9 mouse cellular contexts compared by ENCODE assay signal in genomic region chr1:183442015-183442774, GRCm38 (mm10). TPM values are rescaled to one million over a fixed set of nuclear protein-coding genes. Genes with fewer than 3 reads are reported as not detected.
DNase-seq lines count a peak whose midpoint lies in the region; ATAC-seq and TF ChIP-seq lines count a peak whose summit lies in the region.
"Had no signal": no experiment of that assay in that cellular context is flagged by ENCODE, and none has a peak within 500 bp of the region (broad histone marks: within the 10 kb centered on the region; RNA-seq: fewer than 3 reads in every experiment).

No protein-coding gene starts in this region.

- peaks cover 0 to 9% of the 10 kb centered on the region in 2 experiments; a peak in 2 of 4 replicates for H3K4me1 ChIP-seq in CH12.LX (ENCODE audit: control insufficient read depth in 1 of 2, insufficient read depth in 2 of 2)
- H3K4me1 ChIP-seq in forebrain, embryonic 11.5 days (replicated peaks; ENCODE audit: control insufficient read depth, insufficient read depth, low read length): no peaks in the 10 kb centered on the region
- peaks cover 9% of the 10 kb centered on the region; the same call in 1 of the 2 replicates for H3K4me1 ChIP-seq in heart, embryonic 15.5 days (replicated peaks)
- H3K4me1 ChIP-seq in lung, adult 2 months (ENCODE audit: control insufficient read depth, insufficient read depth, low read length): no peaks in the 10 kb centered on the region
- H3K4me1 ChIP-seq: liver, embryonic 15.5 days had no signal

- ATAC-seq in forebrain, embryonic 11.5 days (replicated peaks; ENCODE audit: low FRiP score): peak; percentile 64
- ATAC-seq in heart, embryonic 15.5 days (replicated peaks; ENCODE audit: insufficient number of reproducible peaks, insufficient read depth, low FRiP score, low read depth): no peak
- peak; percentile 64; the same call in 1 of the 2 replicates for ATAC-seq in neutrophil, adult 5-6 weeks (ENCODE audit: extremely low read depth, insufficient number of reproducible peaks, low FRiP score, poor library complexity, severe bottlenecking)

- no peaks in the 10 kb centered on the region for H3K36me3 ChIP-seq in CH12.LX (replicated peaks in 1 of 2; ENCODE audit: control insufficient read depth in 1 of 2, insufficient read depth in 1 of 2, low read length in 1 of 2)
- no peaks in the 10 kb centered on the region for H3K36me3 ChIP-seq in forebrain, embryonic 11.5 days (ENCODE audit: control insufficient read depth, insufficient read depth, low read length)
- H3K36me3 ChIP-seq in heart, embryonic 15.5 days: no peaks in the 10 kb centered on the region
- H3K36me3 ChIP-seq: liver, embryonic 15.5 days had no signal

- no peak for TF ChIP-seq EP300 in CH12.LX (IDR thresholded peaks at IDR 0.05; ENCODE audit: low read length)

- H3K9ac ChIP-seq in CH12.LX (ENCODE audit: insufficient read depth, low read depth): no peak overlapping the region
- no peak overlapping the region for H3K9ac ChIP-seq in forebrain, embryonic 11.5 days (ENCODE audit: low read length)
- no peak overlapping the region for H3K9ac ChIP-seq in heart, embryonic 15.5 days
- H3K9ac ChIP-seq: liver, embryonic 15.5 days had no signal

- in situ Hi-C loops in CH12.LX (cut with MboI; ENCODE audit: low pct_ligation_motif_present, low pct_unique_long_range_greater_than_20kb, low sequenced_read_pairs): no loop called here

- H3K79me2 ChIP-seq in CH12.LX (replicated peaks; ENCODE audit: control insufficient read depth, extremely low read depth, insufficient read depth, poor library complexity, severe bottlenecking): no peaks in the 10 kb centered on the region

- dilution Hi-C loops in CH12.LX (cut with MboI; ENCODE audit: extremely low pct_ligation_motif_present, extremely low pct_unique_long_range_greater_than_20kb, low sequenced_read_pairs): no loop called here

- no peak overlapping the region for H3K4me3 ChIP-seq in CH12.LX (replicated peaks in 1 of 3; ENCODE audit: low read depth in 2 of 3, low read length in 2 of 3, poor library complexity in 1 of 3)
- no peak overlapping the region for H3K4me3 ChIP-seq in forebrain, embryonic 11.5 days (ENCODE audit: low read depth, low read length)
- no peak overlapping the region for H3K4me3 ChIP-seq in heart, embryonic 15.5 days
- H3K4me3 ChIP-seq in lung, adult 2 months (replicated peaks; ENCODE audit: extremely low read depth, low read depth, low read length): no peak overlapping the region
- H3K4me3 ChIP-seq: liver, embryonic 15.5 days had no signal

- H3K9me3 ChIP-seq in CH12.LX (replicated peaks; ENCODE audit: low read length): peaks cover 10% of the 10 kb centered on the region
- no peaks in the 10 kb centered on the region for H3K9me3 ChIP-seq in forebrain, embryonic 11.5 days (ENCODE audit: control insufficient read depth, low read length)
- H3K9me3 ChIP-seq in heart, embryonic 15.5 days (replicated peaks): no peaks in the 10 kb centered on the region
- H3K9me3 ChIP-seq: liver, embryonic 15.5 days had no signal

- TF ChIP-seq POLR2A in CH12.LX (IDR thresholded peaks at IDR 0.05; ENCODE audit: low read depth, low read length): no peak
- TF ChIP-seq POLR2A in brain, embryonic 14.5 days (IDR thresholded peaks at IDR 0.05; ENCODE audit: borderline replicate concordance, extremely low read depth, insufficient read depth, insufficient read length, poor library complexity, severe bottlenecking): no peak
- no peak for TF ChIP-seq POLR2A in lung, adult 2 months (IDR thresholded peaks at IDR 0.05; ENCODE audit: borderline replicate concordance, extremely low read depth, low read depth, low read length)

- no peaks in the 10 kb centered on the region for H3K27me3 ChIP-seq in CH12.LX (replicated peaks)
- no peaks in the 10 kb centered on the region for H3K27me3 ChIP-seq in forebrain, embryonic 11.5 days (ENCODE audit: control insufficient read depth, insufficient read depth, low read length)
- no peaks in the 10 kb centered on the region for H3K27me3 ChIP-seq in heart, embryonic 15.5 days
- H3K27me3 ChIP-seq: liver, embryonic 15.5 days had no signal

- WGBS in forebrain, embryonic 11.5 days: 26% methylated on average over 19 of the region's 19 CpGs
- 19% methylated on average over 19 of the region's 19 CpGs for WGBS in heart, embryonic 15.5 days
- 26% methylated on average over 19 of the region's 19 CpGs for WGBS in lung, adult 2 months

- DNase-seq in CH12.LX (ENCODE audit: extremely low read depth): peak; percentile 80
- DNase-seq in brain, embryonic 14.5 days (ENCODE audit: low read depth): peak; percentile 95
- peak; percentile 87 for DNase-seq in forebrain, embryonic 11.5 days (ENCODE audit: low spot score)
- peak; percentile 87 to 88 for DNase-seq in kidney, postnatal 4 days
- peak; percentile 71 for DNase-seq in lung, adult 2 months
- DNase-seq in testis, postnatal 14 days (ENCODE audit: low spot score): peak; percentile 60

- peak; percentile 97 for TF ChIP-seq RAD21 in CH12.LX (IDR thresholded peaks at IDR 0.05; ENCODE audit: low read depth, low read length)

- peak; percentile 94 to 97 for TF ChIP-seq CTCF in CH12.LX (conservative IDR thresholded peaks at IDR 0.05 in 1 of 2, IDR thresholded peaks at IDR 0.05 in 1 of 2; ENCODE audit: low read depth in 2 of 2, low read length in 2 of 2)
- peak; percentile 93; the same call in 1 of the 2 replicates for TF ChIP-seq CTCF in brain, embryonic 14.5 days (IDR thresholded peaks at IDR 0.05; ENCODE audit: borderline replicate concordance, extremely low read depth, insufficient read depth, insufficient read length)
- TF ChIP-seq CTCF in lung, adult 2 months (IDR thresholded peaks at IDR 0.05; ENCODE audit: insufficient read depth, low read length): peak; percentile 92

- peak overlapping the region; percentile 12; the same call in 1 of the 2 replicates for H3K4me2 ChIP-seq in CH12.LX (ENCODE audit: insufficient read depth, low read depth, poor library complexity, severe bottlenecking)
- H3K4me2 ChIP-seq in forebrain, embryonic 11.5 days (ENCODE audit: low read depth, low read length, severe bottlenecking): no peak overlapping the region
- peak overlapping the region; percentile 31 for H3K4me2 ChIP-seq in heart, embryonic 15.5 days
- H3K4me2 ChIP-seq: liver, embryonic 15.5 days had no signal

- H3K27ac ChIP-seq in CH12.LX (ENCODE audit: insufficient read depth, low read depth): no peak overlapping the region
- no peak overlapping the region for H3K27ac ChIP-seq in forebrain, embryonic 11.5 days (ENCODE audit: low read depth, low read length)
- H3K27ac ChIP-seq in heart, embryonic 15.5 days: no peak overlapping the region
- H3K27ac ChIP-seq: liver, embryonic 15.5 days had no signal

TF ChIP-seq in CH12.LX, 34 proteins besides CTCF, POLR2A, EP300 and RAD21:
- TF ChIP-seq SMC3 (IDR thresholded peaks at IDR 0.05; ENCODE audit: low read depth, low read length): peak; percentile 74
- TF ChIP-seq MYC (IDR thresholded peaks at IDR 0.05; ENCODE audit: low read depth, low read length): no peak
- no peak for TF ChIP-seq ETS1 (conservative IDR thresholded peaks at IDR 0.05; ENCODE audit: low read depth, low read length)

RNA-seq across cellular contexts. Expression of gene Hhipl2, which starts 24.2 kb away (rescaled TPM):
- total RNA-seq in CH12.LX (2012; rRNA removed) (0.55 TPM in 1 of 2 replicates, not detected in the other), CH12.LX (2014; rRNA removed) (0.16 TPM in 1 of 2 replicates, not detected in the other)
- polyA plus RNA-seq in CH12.LX (2012; ENCODE audit: insufficient read length, low read depth): 0.23 and 0.74 TPM in 2 replicates
- 1.1 and 1.7 TPM in 2 replicates for polyA plus RNA-seq in brain, embryonic 14.5 days (2012; rRNA removed)
- 0.11 and 0.79 TPM in 2 replicates for polyA plus RNA-seq in forebrain, embryonic 11.5 days (2014; fragmentation: Nextera tagmentation; extraction: Ambion mirVana)
- 0.23 and 0.34 TPM in 2 replicates for polyA plus RNA-seq in heart, embryonic 15.5 days (2015; fragmentation: Nextera tagmentation; extraction: Ambion mirVana)
- polyA plus RNA-seq in lung, adult 2 months (2012; rRNA removed): 0.08 and 0.10 TPM in 2 replicates
- total RNA-seq in neutrophil, adult 5-6 weeks (2017): 0.23 and 0.37 TPM in 2 replicates
- polyA plus RNA-seq: liver, embryonic 15.5 days had no signal

RNA-seq across cellular contexts. Expression of gene Taf1a, which starts 53.4 kb away (rescaled TPM):
- total RNA-seq in CH12.LX (2012; rRNA removed) (12.3 and 18.0 TPM in 2 replicates), CH12.LX (2014; rRNA removed) (20.6 and 21.9 TPM in 2 replicates)
- 24.8 and 27.2 TPM in 2 replicates for polyA plus RNA-seq in CH12.LX (2012; ENCODE audit: insufficient read length, low read depth)
- 21.1 and 24.5 TPM in 2 replicates for polyA plus RNA-seq in brain, embryonic 14.5 days (2012; rRNA removed)
- polyA plus RNA-seq in forebrain, embryonic 11.5 days (2014; fragmentation: Nextera tagmentation; extraction: Ambion mirVana): 19.8 and 20.4 TPM in 2 replicates
- 11.5 and 13.4 TPM in 2 replicates for polyA plus RNA-seq in heart, embryonic 15.5 days (2015; fragmentation: Nextera tagmentation; extraction: Ambion mirVana)
- 5.6 and 10.3 TPM in 2 replicates for polyA plus RNA-seq in lung, adult 2 months (2012; rRNA removed)
- 35.4 and 50.0 TPM in 2 replicates for total RNA-seq in neutrophil, adult 5-6 weeks (2017)
